Mouse (Mus musculus): ENCODE results near the gene D030056L22Rik.

DNA sequence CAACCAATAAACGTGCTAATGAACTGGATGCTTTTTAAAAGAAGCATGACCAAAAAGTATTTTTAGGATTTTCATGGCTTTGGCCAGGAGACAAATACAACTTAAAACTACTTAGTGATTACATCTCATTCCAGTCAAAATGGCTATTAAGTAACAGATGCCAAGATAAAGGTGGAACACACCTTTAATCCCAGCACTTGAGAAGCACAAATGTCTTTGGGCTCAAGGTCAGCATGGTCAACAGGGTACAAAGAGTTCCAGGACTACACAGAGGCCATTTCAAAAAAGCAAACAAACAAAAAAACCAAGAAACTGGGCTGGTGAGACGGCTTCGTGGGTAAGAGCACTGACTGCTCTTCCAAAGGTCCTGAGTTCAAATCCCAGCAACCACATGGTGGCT lies 7.3 kb downstream of the D030056L22Rik start:
- no peak for TF ChIP-seq CTCF (IDR thresholded peaks at IDR 0.05; ENCODE audit: control insufficient read depth, insufficient read depth, insufficient read length)
- no peak for TF ChIP-seq MAX (IDR thresholded peaks at IDR 0.05)
- no peak for TF ChIP-seq USF1 (IDR thresholded peaks at IDR 0.05; ENCODE audit: low read depth)
- TF ChIP-seq MYOG (IDR thresholded peaks at IDR 0.05; ENCODE audit: control insufficient read depth, extremely low read depth, insufficient read length), result no peak
- TF ChIP-seq CEBPB (IDR thresholded peaks at IDR 0.05; ENCODE audit: low read depth), result no peak
- no peak for TF ChIP-seq FOSL1 (IDR thresholded peaks at IDR 0.05; ENCODE audit: insufficient read depth, low read length, poor library complexity, severe bottlenecking)
- TF ChIP-seq MYOD1 (IDR thresholded peaks at IDR 0.05; ENCODE audit: control insufficient read depth, insufficient read length, low read depth), result no peak

Measured in C2C12 (cell line).